Mouse (Mus musculus) erythroblast, embryonic 14.5 days (primary cell): ENCODE results near the gene Crnkl1. TPM values are rescaled to one million over a fixed set of nuclear protein-coding genes. Genes with fewer than 3 reads are reported as not detected.
A peak's percentile ranks its signal among the peaks of the same experiment; 100 is the strongest.
"Not testable (repeated sequence)": the region's sequence is repeated elsewhere in the genome, so short reads cannot be mapped to it uniquely, and the experiment has no call there.

Experiments
- H3K27me3 ChIP-seq: 2 replicates; pipeline ENCODE4 v1.6.1; 2012; ENCODE audit warnings: inconsistent platforms; ENCODE audit not compliant: control insufficient read depth
- H3K36me3 ChIP-seq: 2 replicates; pipeline ENCODE4 v1.6.1; 2012; ENCODE audit warnings: mild to moderate bottlenecking, inconsistent platforms; ENCODE audit not compliant: control insufficient read depth
- H3K4me1 ChIP-seq: 2 replicates; pipeline ENCODE4 v1.6.1; 2012; ENCODE audit warnings: inconsistent platforms; ENCODE audit not compliant: control insufficient read depth
- H3K4me3 ChIP-seq: replicated peaks from 2 replicates; pipeline ENCODE3; 2012; ENCODE audit warnings: moderate library complexity, mild to moderate bottlenecking, inconsistent platforms
- H3K9me3 ChIP-seq: 2 replicates; pipeline ENCODE4 v1.6.1; 2012; ENCODE audit warnings: low read length, inconsistent platforms, mixed read lengths; ENCODE audit not compliant: control insufficient read depth
- GATA1 ChIP-seq: IDR thresholded peaks from 2 replicates; pipeline ENCODE4 v1.6.1; 2012; ENCODE audit warnings: low read length, inconsistent platforms, mixed read lengths
- TAL1 ChIP-seq: IDR thresholded peaks from 3 replicates; pipeline ENCODE4 v1.6.1; 2012; ENCODE audit warnings: low read length, inconsistent platforms, mixed read lengths
- polyA plus RNA-seq: library from polyadenylated mRNA; stranded (reverse); fragments of >175 nt; gene quantifications from 2 replicates; pipeline ENCODE4 v1.2.3, GENCODE M21; 2012

The Crnkl1 gene
- polyA plus RNA-seq, 1 experiment: 0.37 TPM

DNA sequence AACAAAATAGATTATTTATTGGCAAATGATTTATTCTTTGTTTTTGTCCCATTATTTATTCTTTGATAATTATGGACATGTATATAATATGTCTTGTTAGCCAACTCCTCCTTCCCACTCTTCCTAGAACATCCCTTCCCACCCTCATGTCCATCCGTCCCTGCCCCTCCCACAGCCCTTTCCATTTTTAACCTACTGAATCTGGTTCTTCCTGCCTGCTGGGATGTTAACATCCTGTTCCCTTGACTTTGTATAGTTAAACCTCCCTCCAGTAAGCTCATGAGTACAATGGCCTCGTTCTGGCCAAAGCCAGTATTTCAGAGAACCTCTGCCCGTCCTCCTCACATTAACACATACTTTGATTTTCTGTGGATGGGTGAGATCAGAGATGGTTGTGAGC, 6.6 kb upstream of the Crnkl1 start:
- TF ChIP-seq GATA1 (no peak), TAL1 (no peak)
- H3K4me3 ChIP-seq: no peak overlapping the region
- no peaks in the 10 kb centered on the region for H3K9me3 ChIP-seq
- H3K4me1 ChIP-seq: no peaks in the 10 kb centered on the region
- H3K36me3 ChIP-seq: no peaks in the 10 kb centered on the region
- H3K27me3 ChIP-seq: no peaks in the 10 kb centered on the region; the same call in none of the 2 replicates

GRCm38 (mm10) chr2:145936975-145937374, 2.2 kb upstream of the Crnkl1 start:
- no peaks in the 10 kb centered on the region; the same call in none of the 2 replicates for H3K27me3 ChIP-seq
- no peak overlapping the region for H3K4me3 ChIP-seq
- TF ChIP-seq TAL1 (no peak), GATA1 (no peak)
- H3K4me1 ChIP-seq: peaks cover 16% of the 10 kb centered on the region
- no peaks in the 10 kb centered on the region for H3K9me3 ChIP-seq
- peaks cover 8% of the 10 kb centered on the region for H3K36me3 ChIP-seq

GRCm38 (mm10) chr2:145920941-145921650, 13.7 kb downstream of the Crnkl1 start:
- Histone ChIP-seq H3K27me3 (no peaks in the 10 kb centered on the region), H3K36me3 (peaks cover 94% of the 10 kb centered on the region), H3K4me3 (no peak overlapping the region), H3K4me1 (no peaks in the 10 kb centered on the region), H3K9me3 (no peaks in the 10 kb centered on the region)
- TF ChIP-seq TAL1 (no peak), GATA1 (no peak)

- not testable (repeated sequence) for H3K27me3 ChIP-seq, H3K9me3 ChIP-seq, H3K4me3 ChIP-seq
- Histone ChIP-seq H3K4me1 (peaks cover 17% of the 10 kb centered on the region), H3K36me3 (peaks cover 40% of the 10 kb centered on the region)
These were observed 28.9 kb downstream of the Crnkl1 start for GRCm38 (mm10) chr2:145905884-145906283.

- no peaks in the 10 kb centered on the region for H3K9me3 ChIP-seq
- peaks cover 17% of the 10 kb centered on the region for H3K4me1 ChIP-seq
- H3K36me3 ChIP-seq: peaks cover 33% of the 10 kb centered on the region
These were observed 29.7 kb downstream of the Crnkl1 start for GRCm38 (mm10) chr2:145905156-145905555.

GRCm38 (mm10) chr2:145903983-145904616, 30.7 kb downstream of the Crnkl1 start:
- no peak for TF ChIP-seq TAL1
- TF ChIP-seq GATA1: no peak
- H3K4me1 ChIP-seq: peaks cover 17% of the 10 kb centered on the region
- H3K27me3 ChIP-seq: no peaks in the 10 kb centered on the region
- H3K9me3 ChIP-seq: no peaks in the 10 kb centered on the region
- H3K36me3 ChIP-seq: peaks cover 24% of the 10 kb centered on the region
- H3K4me3 ChIP-seq: peak overlapping the region; percentile 95

More at GRCm38 (mm10) chr2:145905156-145905555, 29.7 kb downstream of the Crnkl1 start:
- no peak for TF ChIP-seq TAL1
- no peak for TF ChIP-seq GATA1
- Histone ChIP-seq H3K27me3 (no peaks in the 10 kb centered on the region), H3K4me3 (no peak overlapping the region)

DNA sequence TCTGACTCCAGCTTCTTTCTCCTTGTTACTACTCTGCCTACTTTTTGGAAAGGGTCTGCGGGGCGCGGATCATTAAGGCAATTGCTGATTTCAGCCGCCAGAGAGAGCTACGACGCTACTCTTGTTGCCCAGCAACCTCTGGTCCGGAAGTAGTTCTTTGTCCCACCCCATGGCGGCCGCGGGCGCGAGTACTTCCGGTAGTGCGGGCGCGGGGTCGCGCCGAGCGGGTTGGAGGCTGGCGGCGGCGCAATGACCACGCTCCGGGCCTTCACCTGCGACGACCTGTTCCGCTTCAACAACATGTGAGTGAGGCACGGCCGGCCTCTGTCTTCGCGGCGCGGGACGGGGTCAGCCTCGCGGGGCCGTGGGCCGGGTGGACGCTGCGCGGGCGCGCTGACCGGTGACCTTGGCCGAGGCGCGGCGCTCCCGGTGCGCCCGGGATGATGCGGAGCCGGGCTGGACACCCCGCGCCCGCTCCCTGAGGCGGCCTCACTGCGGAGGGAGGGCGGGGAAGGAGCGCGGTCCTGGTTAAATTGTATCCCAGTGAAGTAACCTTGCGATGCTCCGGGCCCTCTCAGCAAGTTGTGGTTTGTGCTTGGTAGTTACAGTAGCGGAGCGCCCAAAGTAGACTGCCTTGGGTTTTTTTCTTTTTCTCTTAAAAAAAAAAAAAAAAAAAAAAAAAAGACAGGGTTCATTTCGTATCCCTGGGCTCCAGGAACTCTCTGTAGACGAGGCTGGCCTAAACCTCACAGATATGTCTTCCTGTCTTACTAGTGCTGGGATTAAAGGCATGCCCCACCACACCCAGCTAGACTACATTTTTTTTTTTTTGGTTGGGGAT, 31.5 kb downstream of the Crnkl1 start:
- Histone ChIP-seq H3K27me3 (no peaks in the 10 kb centered on the region), H3K36me3 (peaks cover 18% of the 10 kb centered on the region), H3K4me1 (peaks cover 17% of the 10 kb centered on the region), H3K9me3 (no peaks in the 10 kb centered on the region), H3K4me3 (peak overlapping the region; percentile 95)
- TF ChIP-seq TAL1 (no peak), GATA1 (no peak)

DNA sequence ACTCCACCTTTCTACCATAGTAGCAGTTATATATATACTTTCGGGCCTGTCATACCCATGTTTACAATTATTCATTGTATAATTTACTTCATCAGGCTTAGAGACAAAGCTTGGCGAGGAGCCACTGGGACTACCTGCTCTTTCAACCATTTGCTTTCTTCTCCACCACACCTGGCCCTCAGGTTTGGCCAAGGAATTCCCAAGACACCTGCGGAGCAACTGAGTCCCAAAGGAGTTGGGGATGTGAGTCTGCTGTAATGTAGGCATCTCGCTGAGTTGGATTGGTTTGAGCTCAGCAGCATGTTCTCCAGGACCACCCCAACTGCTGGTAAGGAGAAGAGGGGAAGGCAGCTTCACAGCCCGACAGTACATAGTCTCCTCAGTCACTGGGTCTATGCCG, 33.0 kb downstream of the Crnkl1 start, which contains the start of gene Naa20:
Gene Naa20, plus strand, starts transcription at position 239 of the 400 bp plus-strand sequence.
- no peak for TF ChIP-seq GATA1
- no peaks in the 10 kb centered on the region for H3K9me3 ChIP-seq
- peaks cover 17% of the 10 kb centered on the region for H3K4me1 ChIP-seq
- H3K36me3 ChIP-seq: peaks cover 7% of the 10 kb centered on the region
- peak within 1 kb of the TSS; percentile 95 for H3K4me3 ChIP-seq
- H3K27me3 ChIP-seq: no peaks in the 10 kb centered on the region

DNA sequence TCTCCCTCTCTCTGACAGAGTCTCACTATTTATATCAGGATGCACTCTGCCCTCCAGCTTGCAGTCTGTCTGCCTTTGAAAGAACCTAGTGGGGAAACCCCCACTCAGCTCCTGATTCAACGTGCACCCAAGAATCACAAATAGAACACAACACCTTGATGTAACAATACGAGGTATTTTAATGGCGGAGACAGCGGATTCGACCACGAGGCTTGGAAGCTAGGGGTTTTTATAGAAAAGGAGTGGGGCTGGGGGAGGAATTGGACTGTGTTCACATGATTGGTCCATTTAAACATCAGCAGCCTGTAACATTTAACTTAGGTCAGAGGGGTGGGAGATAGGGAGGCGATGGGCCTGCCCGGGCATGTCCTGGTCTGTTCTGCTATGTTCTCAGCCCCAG, 34.5 kb downstream of the Crnkl1 start:
- not testable (repeated sequence) for H3K9me3 ChIP-seq, H3K4me3 ChIP-seq, H3K36me3 ChIP-seq, H3K27me3 ChIP-seq
- H3K4me1 ChIP-seq: peaks cover 17% of the 10 kb centered on the region
